Mouse (Mus musculus) olfactory bulb, adult 2 months (tissue): Measurements from ENCODE around the gene Ankrd31. TPM values are rescaled to one million over a fixed set of nuclear protein-coding genes. Genes with fewer than 3 reads are reported as not detected.

ENCODE experiments used
- H3K27ac ChIP-seq: fragments of 200-500 bp; 2 replicates; pipeline ENCODE4 v1.5.1; 2012; ENCODE audit warnings: low read depth, low read length; ENCODE audit not compliant: insufficient read depth
- H3K4me1 ChIP-seq: fragments of 200-500 bp; 2 replicates; pipeline ENCODE4 v1.6.1; 2012; ENCODE audit warnings: low read length; ENCODE audit not compliant: control insufficient read depth, insufficient read depth
- H3K4me3 ChIP-seq: fragments of 200-500 bp; 2 replicates; pipeline ENCODE4 v1.5.1; 2012; ENCODE audit warnings: mild to moderate bottlenecking, low read depth, low read length, moderate library complexity; ENCODE audit not compliant: insufficient read depth
- CTCF ChIP-seq: fragments of 200-500 bp; IDR thresholded peaks from 2 replicates; pipeline ENCODE4 v1.5.1; 2012; ENCODE audit warnings: low read depth, mild to moderate bottlenecking, low read length, moderate library complexity; ENCODE audit not compliant: insufficient read depth
- POLR2A ChIP-seq: fragments of 200-500 bp; IDR thresholded peaks from 2 replicates; pipeline ENCODE4 v1.6.1; 2012; ENCODE audit warnings: mild to moderate bottlenecking, low read depth, low read length, moderate library complexity; ENCODE audit not compliant: insufficient read depth
- WGBS: fragments of 180-500 bp; shearing (Covaris S2); methylation state at CpG from one replicate; pipeline ENCODE4 v1.1.7; 2018; 5-methylcytosine and 5-hydroxymethylcytosine counted together
- polyA plus RNA-seq: library from polyadenylated mRNA; stranded (reverse); fragments of >200 nt; gene quantifications from 2 replicates; pipeline ENCODE4 v1.2.4, GENCODE M21; 2012; ENCODE audit warnings: low replicate concordance; ENCODE audit not compliant: missing spikeins, insufficient read depth, insufficient read length

Gene Ankrd31
- polyA plus RNA-seq, 1 experiment, result not detected

DNA sequence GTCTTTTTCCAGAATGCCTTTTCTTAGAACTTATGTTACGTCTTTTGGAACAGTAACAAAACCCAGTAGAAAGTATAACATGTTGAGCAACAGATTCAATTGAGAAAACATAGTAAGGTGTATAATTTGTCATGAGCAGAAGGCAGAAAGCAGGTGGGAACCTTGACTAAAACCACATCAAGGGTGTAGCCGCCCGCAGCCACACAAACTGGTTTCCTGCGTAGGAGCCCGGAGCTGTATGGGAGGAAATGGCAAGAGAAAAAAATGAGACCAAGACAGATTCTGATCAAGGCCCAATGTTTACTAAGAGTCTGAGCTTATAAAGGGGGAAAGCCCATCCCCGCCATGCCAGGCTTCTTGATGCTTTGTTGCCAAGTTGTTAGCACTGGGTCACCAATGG, 208.4 kb downstream of the Ankrd31 start:
- Histone ChIP-seq H3K27ac (no peak overlapping the region), H3K4me3 (no peak overlapping the region), H3K4me1 (no peaks in the 10 kb centered on the region)
- 86% methylated on average over 6 of the region's 6 CpGs for WGBS
- TF ChIP-seq POLR2A (no peak), CTCF (no peak)

Other genes starting within 250 kb of the Ankrd31 start
- gene Polk, start 205.7 kb upstream of the Ankrd31 start, polyA plus RNA-seq, result not detected in 2 replicates
- 201 TPM in 1 of 2 replicates, not detected in the other for gene Col4a3bp, start 205.7 kb upstream of the Ankrd31 start, polyA plus RNA-seq
- gene Hmgcr, start 77.3 kb upstream of the Ankrd31 start, polyA plus RNA-seq, result not detected in 2 replicates
- gene Gcnt4, start 176.4 kb downstream of the Ankrd31 start, polyA plus RNA-seq, result not detected in 2 replicates